Mouse (Mus musculus) lung, postnatal 0 days (tissue): ENCODE data around the gene Naa80. TPM values are rescaled to one million over a fixed set of nuclear protein-coding genes. Genes with fewer than 3 reads are reported as not detected.
A peak's percentile ranks its signal among the peaks of the same experiment; 100 is the strongest.

Source experiments
- ATAC-seq: fragments of 200-750 bp; cut with Nextera tagmentation; 2 replicates; pipeline ENCODE4 v1.8.0; 2017; ENCODE audit warnings: moderate library complexity
- DNase-seq: peaks from one replicate; pipeline ENCODE4 v3.0.0-alpha.2; 2016; ENCODE audit warnings: low spot score
- H3K27ac ChIP-seq: fragments of 300-500 bp; sonication (generic); 2 replicates; pipeline ENCODE4 v1.5.1; 2014; ENCODE audit warnings: antibody characterized with exemption, mild to moderate bottlenecking, low read length, mixed read lengths
- H3K27me3 ChIP-seq: fragments of 300-500 bp; sonication (generic); replicated peaks from 2 replicates; pipeline ENCODE4 v1.6.1; 2014; ENCODE audit warnings: low read length, mixed read lengths; ENCODE audit not compliant: insufficient read depth
- H3K36me3 ChIP-seq: fragments of 300-500 bp; sonication (generic); 2 replicates; pipeline ENCODE4 v1.6.1; 2014; ENCODE audit warnings: low read length, mixed read lengths; ENCODE audit not compliant: insufficient read depth
- H3K4me1 ChIP-seq: fragments of 300-500 bp; sonication (generic); 2 replicates; pipeline ENCODE4 v1.6.1; 2014; ENCODE audit warnings: antibody characterized with exemption, low read depth, low read length, mixed read lengths; ENCODE audit not compliant: insufficient read depth
- H3K4me2 ChIP-seq: fragments of 300-500 bp; sonication (generic); replicated peaks from 2 replicates; pipeline ENCODE4 v1.6.1; 2014; ENCODE audit warnings: low read depth, mild to moderate bottlenecking, low read length, moderate library complexity, mixed read lengths
- H3K4me3 ChIP-seq: fragments of 300-500 bp; sonication (generic); 2 replicates; pipeline ENCODE4 v1.5.1; 2014; ENCODE audit warnings: low read depth, low read length
- H3K9ac ChIP-seq: fragments of 300-500 bp; sonication (generic); replicated peaks from 2 replicates; pipeline ENCODE4 v1.6.1; 2014; ENCODE audit warnings: low read depth, mild to moderate bottlenecking
- H3K9me3 ChIP-seq: fragments of 300-500 bp; sonication (generic); 2 replicates; pipeline ENCODE4 v1.6.1; 2016; ENCODE audit warnings: low read length, mixed read lengths
- CTCF ChIP-seq: IDR thresholded peaks from 2 replicates; pipeline ENCODE4 v1.5.1; 2016; ENCODE audit warnings: antibody characterized with exemption, mild to moderate bottlenecking
- EP300 ChIP-seq: IDR thresholded peaks from 2 replicates; pipeline ENCODE4 v1.6.1; 2016; ENCODE audit warnings: antibody characterized with exemption, mild to moderate bottlenecking, control low read depth
- WGBS: fragments of 180-500 bp; shearing (Covaris S2); extraction: QIAGEN DNeasy Blood & Tissue Kit; methylation state at CpG from one replicate; pipeline ENCODE4 v1.1.7; 2014; 5-methylcytosine and 5-hydroxymethylcytosine counted together
- polyA plus RNA-seq: library from polyadenylated mRNA; unstranded; fragments of >200 nt; fragmentation: Nextera tagmentation; extraction: Ambion mirVana; gene quantifications from 2 replicates; pipeline ENCODE4 v1.2.1, GENCODE M21; 2015

Naa80 gene
- polyA plus RNA-seq, 1 experiment from 2014 or later = 22.0 TPM

- no peak overlapping the region for H3K9ac ChIP-seq
- no peaks in the 10 kb centered on the region for H3K9me3 ChIP-seq
- H3K36me3 ChIP-seq = peaks cover 37% of the 10 kb centered on the region
- 89% methylated on average over 4 of the region's 4 CpGs for WGBS
- TF ChIP-seq EP300 (no peak), CTCF (no peak)
- DNase-seq (no peak), ATAC-seq (no peak)
- H3K27me3 ChIP-seq = no peaks in the 10 kb centered on the region
- H3K4me3 ChIP-seq = no peak overlapping the region
- no peak overlapping the region for H3K27ac ChIP-seq
- no peak overlapping the region for H3K4me2 ChIP-seq
- H3K4me1 ChIP-seq = peaks cover 34% of the 10 kb centered on the region
Observed at GRCm38 (mm10) chr9:107615035-107615434, 36.3 kb downstream of the Naa80 start.

DNA sequence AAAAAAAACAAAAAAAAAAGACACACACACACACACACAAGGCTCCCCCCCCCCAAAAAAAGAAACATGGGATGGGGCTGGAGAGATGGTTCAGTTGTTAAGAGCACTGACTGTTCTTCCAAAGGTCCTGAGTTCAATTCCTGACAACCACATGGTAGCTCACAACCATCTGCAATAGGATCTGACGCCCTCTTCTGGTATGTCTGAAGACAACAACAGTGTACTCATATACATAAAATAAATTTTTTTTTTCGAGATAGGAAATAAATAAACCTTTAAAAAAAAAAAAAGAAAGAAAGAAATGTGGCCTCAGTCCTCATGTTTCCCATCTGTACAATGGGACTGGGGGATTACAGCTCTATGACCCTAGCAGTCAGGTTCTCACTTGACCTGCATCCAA, 38.8 kb downstream of the Naa80 start:
- WGBS = 69% methylated on average over 2 of the region's 2 CpGs

DNA sequence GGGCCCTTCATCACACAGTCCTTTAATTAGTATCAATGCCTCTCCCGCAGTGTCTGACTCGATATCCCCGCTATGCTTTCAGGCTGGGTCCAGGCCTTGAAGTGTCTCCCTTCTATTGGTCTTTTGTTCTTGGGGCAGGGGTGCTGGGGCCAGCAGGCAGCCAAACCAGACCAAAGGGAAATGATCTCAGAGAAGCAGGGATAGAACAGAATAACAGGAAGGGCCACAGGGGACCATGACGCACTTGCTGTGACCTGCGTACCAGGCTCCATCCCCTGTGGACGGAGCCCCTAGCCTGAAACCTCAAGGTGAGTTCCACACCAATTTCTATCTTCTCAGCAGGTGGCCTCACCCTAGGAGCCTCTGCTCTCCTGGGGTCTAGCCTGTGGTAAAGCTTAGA, 39.4 kb downstream of the Naa80 start:
- TF ChIP-seq EP300 (peak; percentile 35; the same call in 1 of the 2 replicates), CTCF (no peak)
- Histone ChIP-seq H3K9me3 (no peaks in the 10 kb centered on the region), H3K36me3 (peaks cover 48% of the 10 kb centered on the region), H3K4me3 (no peak overlapping the region), H3K4me1 (peaks cover 19% of the 10 kb centered on the region; the same call in 1 of the 2 replicates), H3K9ac (no peak overlapping the region), H3K4me2 (no peak overlapping the region), H3K27ac (peak overlapping the region; percentile 86), H3K27me3 (no peaks in the 10 kb centered on the region)
- ATAC-seq (peak; percentile 9; the same call in 1 of the 2 replicates), DNase-seq (peak; percentile 31)
- WGBS = 71% methylated on average over 6 of the region's 6 CpGs

More for the DNA sequence above, 38.8 kb downstream of the Naa80 start:
- Histone ChIP-seq H3K36me3 (peaks cover 47% of the 10 kb centered on the region), H3K9ac (no peak overlapping the region), H3K27me3 (no peaks in the 10 kb centered on the region), H3K4me3 (no peak overlapping the region), H3K4me2 (no peak overlapping the region), H3K27ac (0 out of 2 replicates have a peak overlapping the region, but pooled peaks have one; percentile 44), H3K4me1 (peaks cover 22% of the 10 kb centered on the region; the same call in 1 of the 2 replicates), H3K9me3 (no peaks in the 10 kb centered on the region)
- ATAC-seq (no peak), DNase-seq (no peak)
- TF ChIP-seq EP300 (no peak), CTCF (peak; percentile 33)

- TF ChIP-seq CTCF (no peak), EP300 (peak; percentile 71)
- 9% methylated on average over 13 of the region's 13 CpGs for WGBS
- no peak overlapping the region for H3K4me2 ChIP-seq
- peaks cover 19% of the 10 kb centered on the region; the same call in 1 of the 2 replicates for H3K4me1 ChIP-seq
- ATAC-seq (peak; percentile 88), DNase-seq (peak; percentile 90)
- no peak overlapping the region for H3K9ac ChIP-seq
- H3K27ac ChIP-seq = peak overlapping the region; percentile 86
- peaks cover 48% of the 10 kb centered on the region for H3K36me3 ChIP-seq
- H3K27me3 ChIP-seq = no peaks in the 10 kb centered on the region
- no peaks in the 10 kb centered on the region for H3K9me3 ChIP-seq
- H3K4me3 ChIP-seq = no peak overlapping the region
Observed at GRCm38 (mm10) chr9:107618778-107619545, 40.3 kb downstream of the Naa80 start.

DNA sequence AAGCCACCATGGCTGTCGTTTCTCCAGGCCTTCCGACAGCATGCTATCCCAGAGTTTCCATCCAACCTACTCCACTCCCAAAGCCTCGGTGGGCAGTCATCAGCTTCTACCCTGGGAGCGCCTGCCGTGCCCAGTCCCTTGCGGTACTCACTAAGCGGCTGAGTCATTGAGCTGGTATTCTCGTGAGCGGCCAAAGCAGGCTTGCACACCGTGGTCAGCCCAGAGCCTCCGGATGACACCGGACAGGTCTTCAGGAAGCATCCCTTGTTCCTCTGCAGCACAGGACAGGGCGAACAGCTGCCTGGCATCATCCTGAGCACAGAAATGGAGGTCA, 40.8 kb downstream of the Naa80 start:
- Histone ChIP-seq H3K9me3 (no peaks in the 10 kb centered on the region), H3K9ac (no peak overlapping the region), H3K4me1 (peaks cover 19% of the 10 kb centered on the region; the same call in 1 of the 2 replicates), H3K27me3 (no peaks in the 10 kb centered on the region), H3K36me3 (peaks cover 47% of the 10 kb centered on the region), H3K27ac (peak overlapping the region; percentile 86), H3K4me3 (no peak overlapping the region), H3K4me2 (no peak overlapping the region)
- DNase-seq (no peak), ATAC-seq (peak; percentile 13)
- TF ChIP-seq CTCF (no peak), EP300 (no peak)
- 37% methylated on average over 13 of the region's 13 CpGs for WGBS

DNA sequence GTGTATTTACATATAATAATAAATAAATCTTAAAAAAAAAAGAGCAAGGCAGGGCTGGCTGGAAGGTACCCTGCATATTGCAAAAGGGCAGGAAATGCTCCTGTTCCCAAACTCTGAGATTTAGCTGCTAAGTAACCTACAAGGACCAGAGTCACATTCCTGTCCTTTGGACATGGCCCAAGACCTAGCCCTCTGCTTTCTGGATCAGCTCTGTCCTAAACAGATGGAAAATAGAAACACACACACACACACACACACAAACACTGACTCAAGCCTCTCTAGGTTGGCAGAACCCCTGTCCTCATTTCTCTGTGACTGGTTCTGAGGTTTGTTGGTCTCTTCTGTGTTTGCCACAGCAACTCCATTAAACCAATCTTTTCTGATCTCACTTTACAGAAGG, 42.3 kb downstream of the Naa80 start:
- Histone ChIP-seq H3K9me3 (no peaks in the 10 kb centered on the region), H3K4me3 (no peak overlapping the region), H3K4me1 (peaks cover 19% of the 10 kb centered on the region; the same call in 1 of the 2 replicates), H3K4me2 (no peak overlapping the region), H3K9ac (no peak overlapping the region), H3K27me3 (no peaks in the 10 kb centered on the region), H3K27ac (no peak overlapping the region), H3K36me3 (peaks cover 37% of the 10 kb centered on the region)
- ATAC-seq (no peak), DNase-seq (peak; percentile 43)
- TF ChIP-seq EP300 (no peak), CTCF (no peak)
